Mouse (Mus musculus) kidney, postnatal 0 days (tissue): ENCODE measurements around the gene Fibcd1. TPM values are rescaled to one million over a fixed set of nuclear protein-coding genes. Genes with fewer than 3 reads are reported as not detected.
A peak's percentile ranks its signal among the peaks of the same experiment; 100 is the strongest.

Experiments
- ATAC-seq: fragments of 200-750 bp; cut with Nextera tagmentation; replicated peaks from 2 replicates; pipeline ENCODE4 v1.8.0; 2017; ENCODE audit warnings: low read depth, moderate number of reproducible peaks, moderate TSS enrichment, moderate library complexity; ENCODE audit not compliant: low FRiP score
- DNase-seq: peaks from one replicate; pipeline ENCODE4 v3.0.0-alpha.2; 2016; ENCODE audit warnings: low spot score
- H3K27ac ChIP-seq: fragments of 300-500 bp; sonication (generic); 2 replicates; pipeline ENCODE4 v1.5.1; 2014; ENCODE audit warnings: mild to moderate bottlenecking
- H3K27me3 ChIP-seq: fragments of 300-500 bp; sonication (generic); 2 replicates; pipeline ENCODE4 v1.6.1; 2014; ENCODE audit warnings: low read length, mixed read lengths; ENCODE audit not compliant: insufficient read depth
- H3K36me3 ChIP-seq: fragments of 300-500 bp; sonication (generic); 2 replicates; pipeline ENCODE4 v1.6.1; 2014; ENCODE audit warnings: low read length, mixed read lengths; ENCODE audit not compliant: insufficient read depth
- H3K4me1 ChIP-seq: fragments of 300-500 bp; sonication (generic); replicated peaks from 2 replicates; pipeline ENCODE4 v1.6.1; 2014; ENCODE audit warnings: antibody characterized with exemption, low read length, mixed read lengths; ENCODE audit not compliant: insufficient read depth
- H3K4me2 ChIP-seq: fragments of 300-500 bp; sonication (generic); 2 replicates; pipeline ENCODE4 v1.6.1; 2014; ENCODE audit warnings: mild to moderate bottlenecking, low read length, moderate library complexity, mixed read lengths
- H3K4me3 ChIP-seq: fragments of 300-500 bp; sonication (generic); replicated peaks from 2 replicates; pipeline ENCODE4 v1.5.1; 2014; ENCODE audit warnings: low read depth, low read length
- H3K9ac ChIP-seq: fragments of 300-500 bp; sonication (generic); 2 replicates; pipeline ENCODE4 v1.6.1; 2014; ENCODE audit warnings: low read depth, low read length
- H3K9me3 ChIP-seq: fragments of 300-500 bp; sonication (generic); replicated peaks from 2 replicates; pipeline ENCODE4 v1.6.1; 2016; ENCODE audit warnings: low read length, inconsistent platforms, mixed read lengths
- CTCF ChIP-seq: IDR thresholded peaks from 2 replicates; pipeline ENCODE4 v1.5.1; 2016; ENCODE audit warnings: antibody characterized with exemption, low read depth, mild to moderate bottlenecking, moderate library complexity
- WGBS: fragments of 180-500 bp; shearing (Covaris S2); extraction: QIAGEN DNeasy Blood & Tissue Kit; methylation state at CpG from one replicate; pipeline ENCODE4 v1.1.7; 2014; 5-methylcytosine and 5-hydroxymethylcytosine counted together
- polyA plus RNA-seq: library from polyadenylated mRNA; unstranded; fragments of >200 nt; fragmentation: Nextera tagmentation; extraction: Ambion mirVana; gene quantifications from 2 replicates; pipeline ENCODE4 v1.2.1, GENCODE M21; 2015

Gene Fibcd1
- polyA plus RNA-seq, 1 experiment from 2014 or later: 0.75 TPM

DNA sequence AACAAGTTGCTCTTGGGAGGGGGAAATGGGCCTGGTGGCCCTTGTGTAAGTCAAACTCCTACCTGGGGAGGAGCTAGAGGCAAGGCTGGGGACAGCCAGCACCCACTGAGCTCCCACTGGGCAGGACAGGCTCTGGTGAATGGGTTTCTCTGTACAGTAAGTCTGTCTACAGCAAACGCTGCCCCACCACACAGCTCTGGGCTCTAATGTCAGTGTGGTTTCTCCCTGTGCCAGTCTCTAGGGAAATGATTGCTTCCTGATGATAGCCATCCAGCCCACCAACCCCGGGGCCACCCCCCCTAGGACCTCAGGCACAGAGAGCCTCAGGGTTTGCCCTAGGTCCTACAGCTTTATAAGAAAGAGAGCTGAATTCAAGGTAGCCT lies 36.5 kb downstream of the Fibcd1 start:
- H3K36me3 ChIP-seq: 0 out of 2 replicates have a peak, but pooled peaks cover 6% of the 10 kb centered on the region
- H3K9ac ChIP-seq: no peak overlapping the region
- H3K4me1 ChIP-seq: peaks cover 12% of the 10 kb centered on the region
- no peak overlapping the region for H3K4me3 ChIP-seq
- H3K4me2 ChIP-seq: no peak overlapping the region
- DNase-seq (no peak), ATAC-seq (no peak)
- WGBS: 53% methylated on average over 2 of the region's 2 CpGs
- TF ChIP-seq CTCF: no peak
- H3K27me3 ChIP-seq: no peaks in the 10 kb centered on the region
- no peaks in the 10 kb centered on the region for H3K9me3 ChIP-seq
- H3K27ac ChIP-seq: no peak overlapping the region

DNA sequence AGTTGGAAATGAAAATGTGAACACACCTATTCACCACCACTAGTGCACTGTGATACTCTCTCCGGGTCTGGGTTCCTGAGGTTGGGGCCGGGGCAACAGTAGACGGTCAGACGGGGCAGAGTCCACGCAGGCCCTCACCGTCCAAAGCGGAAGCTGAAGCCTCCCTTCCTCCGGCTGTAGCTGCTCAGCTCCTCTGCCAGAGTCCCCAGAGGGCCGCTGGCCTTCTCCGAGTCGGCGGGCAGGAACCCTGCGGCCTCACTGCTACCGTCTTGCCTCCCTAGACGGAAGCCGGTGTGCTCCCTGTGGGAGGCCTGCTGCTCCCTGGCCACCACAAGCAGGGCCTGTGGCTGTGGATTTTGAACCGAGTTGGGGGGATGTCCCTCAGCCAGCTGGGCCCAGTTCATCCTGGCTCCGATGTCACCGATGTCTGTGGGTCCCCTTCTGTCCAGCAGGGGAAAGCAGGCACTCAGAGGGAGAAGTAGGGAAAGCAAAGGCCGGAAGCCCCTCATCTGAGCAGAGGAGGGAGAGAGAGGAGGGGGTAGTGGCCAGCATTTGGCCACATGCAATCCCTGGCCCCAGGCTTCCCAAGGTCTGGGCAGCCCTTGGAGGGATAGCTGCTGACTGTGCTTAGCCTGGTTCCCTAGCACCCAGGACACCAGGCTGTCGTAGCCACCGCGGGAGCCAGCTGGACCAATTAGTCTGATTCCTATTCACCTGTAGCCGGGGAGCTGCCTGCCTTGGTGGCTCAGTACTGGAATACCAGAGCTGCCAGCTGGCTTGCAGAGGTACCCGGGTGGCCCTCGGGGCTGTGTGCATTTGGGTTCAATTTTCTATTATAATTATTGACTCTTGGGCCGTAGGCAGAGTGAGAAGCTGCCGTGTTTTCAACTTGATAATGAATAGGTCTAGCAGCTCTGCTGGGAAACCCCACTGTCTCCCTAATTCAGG lies 37.1 kb downstream of the Fibcd1 start:
- H3K9ac ChIP-seq: no peak overlapping the region

DNA sequence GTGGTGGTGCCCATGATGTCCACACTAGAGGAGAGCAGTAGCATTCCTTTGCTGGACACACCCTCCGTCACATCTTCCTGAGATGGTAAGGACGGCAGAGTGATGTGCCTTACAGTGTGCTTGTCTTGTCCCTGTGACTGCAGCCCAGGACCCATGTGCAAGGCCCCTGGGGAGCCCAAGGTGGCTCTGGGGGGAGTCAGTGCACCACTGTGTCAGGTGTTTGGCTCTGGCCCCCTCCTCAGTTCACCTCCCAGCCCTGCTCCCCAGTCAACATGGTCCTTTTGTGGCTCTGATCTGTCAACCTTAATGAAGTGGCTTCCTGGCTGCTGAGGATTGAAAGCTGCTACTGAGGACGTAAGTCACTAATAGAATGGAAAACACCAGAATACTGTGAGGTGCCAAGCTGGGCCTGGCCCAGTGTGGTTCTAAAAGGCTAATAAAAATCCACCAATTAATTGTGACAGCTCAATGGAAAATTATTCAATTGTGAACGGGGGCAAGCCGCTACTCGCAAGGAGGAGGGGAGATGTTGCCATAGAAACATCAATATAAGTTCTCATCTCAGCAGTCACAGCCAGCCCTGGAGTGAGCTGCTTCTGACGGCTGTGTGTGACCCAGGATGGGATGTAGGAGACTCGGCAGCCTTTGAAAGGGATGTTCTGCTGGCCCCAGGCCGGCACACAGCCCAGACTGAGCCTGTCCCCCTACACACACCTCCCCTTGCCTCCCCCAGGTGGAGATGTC lies 39.0 kb downstream of the Fibcd1 start:
- ATAC-seq (no peak), DNase-seq (no peak)
- TF ChIP-seq CTCF: no peak
- no peak overlapping the region for H3K27ac ChIP-seq
- H3K9me3 ChIP-seq: no peaks in the 10 kb centered on the region
- 38% methylated on average over 9 of the region's 9 CpGs for WGBS
- no peak overlapping the region for H3K4me3 ChIP-seq
- H3K4me1 ChIP-seq: peaks cover 12% of the 10 kb centered on the region
- no peaks in the 10 kb centered on the region for H3K27me3 ChIP-seq
- no peak overlapping the region for H3K9ac ChIP-seq
- peaks cover 21% of the 10 kb centered on the region for H3K36me3 ChIP-seq
- no peak overlapping the region for H3K4me2 ChIP-seq

More for the DNA sequence above, 37.1 kb downstream of the Fibcd1 start:
- peak; percentile 59 for DNase-seq
- Histone ChIP-seq H3K27me3 (no peaks in the 10 kb centered on the region), H3K27ac (peak overlapping the region; percentile 70; the same call in 1 of the 2 replicates), H3K4me1 (peaks cover 12% of the 10 kb centered on the region), H3K4me3 (no peak overlapping the region), H3K36me3 (peaks cover 10% of the 10 kb centered on the region; the same call in 1 of the 2 replicates), H3K4me2 (no peak overlapping the region), H3K9me3 (no peaks in the 10 kb centered on the region)
- ATAC-seq: peak; percentile 23; the same call in 1 of the 2 replicates
- 34% methylated on average over 28 of the region's 28 CpGs for WGBS
- peak; percentile 41; the same call in 1 of the 2 replicates for TF ChIP-seq CTCF

DNA sequence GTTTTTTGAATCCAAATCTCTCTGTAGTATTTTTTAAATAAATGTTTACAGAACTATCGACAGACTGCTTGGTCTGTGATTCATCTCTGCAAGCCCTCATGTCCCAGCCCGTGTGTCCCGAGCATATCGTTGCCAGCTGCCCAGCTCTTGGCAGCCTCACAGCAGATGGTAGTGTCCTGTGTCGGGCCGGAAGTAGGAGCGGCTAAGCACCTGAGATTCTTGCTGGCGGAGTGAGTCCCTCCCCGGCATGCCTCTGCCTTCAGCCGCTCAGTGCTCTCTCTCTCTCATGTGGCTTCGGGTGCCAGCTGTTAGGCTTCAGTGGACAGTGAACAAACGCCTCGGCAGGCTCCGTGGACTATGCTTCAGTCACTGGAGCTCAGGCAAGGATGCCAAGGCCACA lies 42.3 kb downstream of the Fibcd1 start:
- Histone ChIP-seq H3K9ac (no peak overlapping the region), H3K27ac (no peak overlapping the region), H3K4me1 (peaks cover 1% of the 10 kb centered on the region; the same call in 1 of the 2 replicates), H3K9me3 (no peaks in the 10 kb centered on the region), H3K4me2 (no peak overlapping the region), H3K4me3 (no peak overlapping the region), H3K36me3 (peaks cover 54% of the 10 kb centered on the region), H3K27me3 (no peaks in the 10 kb centered on the region)
- no peak for TF ChIP-seq CTCF
- peak; percentile 42 for DNase-seq
- peak; percentile 20; the same call in 1 of the 2 replicates for ATAC-seq
- 46% methylated on average over 14 of the region's 14 CpGs for WGBS

DNA sequence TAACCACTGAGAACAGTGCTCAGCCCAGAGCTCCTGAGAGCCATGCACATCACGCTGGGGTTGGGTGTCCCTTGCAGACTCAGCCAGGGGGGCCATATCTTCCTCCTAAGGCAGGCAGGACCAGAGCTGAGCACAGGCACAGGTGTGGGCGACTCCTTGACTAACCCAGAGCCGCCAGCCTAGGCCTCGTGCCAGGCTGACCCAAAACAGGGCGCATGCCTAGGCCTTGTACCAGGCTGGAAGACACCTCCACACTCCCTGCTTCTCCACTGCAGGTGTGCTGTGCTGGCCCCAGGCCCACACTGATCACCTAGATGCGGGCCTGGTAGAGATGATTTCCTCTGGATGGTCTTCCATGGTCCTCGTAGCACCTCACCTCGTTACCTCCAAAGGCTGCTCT lies 43.0 kb downstream of the Fibcd1 start:
- no peaks in the 10 kb centered on the region for H3K9me3 ChIP-seq
- no peak overlapping the region for H3K27ac ChIP-seq
- H3K4me3 ChIP-seq: no peak overlapping the region
- no peak overlapping the region for H3K4me2 ChIP-seq
- no peaks in the 10 kb centered on the region for H3K27me3 ChIP-seq
- no peak overlapping the region for H3K9ac ChIP-seq
- DNase-seq: no peak
- ATAC-seq: no peak
- H3K4me1 ChIP-seq: no peaks in the 10 kb centered on the region; the same call in 1 of the 2 replicates
- H3K36me3 ChIP-seq: peaks cover 61% of the 10 kb centered on the region
- WGBS: 84% methylated on average over 8 of the region's 8 CpGs
- no peak for TF ChIP-seq CTCF

DNA sequence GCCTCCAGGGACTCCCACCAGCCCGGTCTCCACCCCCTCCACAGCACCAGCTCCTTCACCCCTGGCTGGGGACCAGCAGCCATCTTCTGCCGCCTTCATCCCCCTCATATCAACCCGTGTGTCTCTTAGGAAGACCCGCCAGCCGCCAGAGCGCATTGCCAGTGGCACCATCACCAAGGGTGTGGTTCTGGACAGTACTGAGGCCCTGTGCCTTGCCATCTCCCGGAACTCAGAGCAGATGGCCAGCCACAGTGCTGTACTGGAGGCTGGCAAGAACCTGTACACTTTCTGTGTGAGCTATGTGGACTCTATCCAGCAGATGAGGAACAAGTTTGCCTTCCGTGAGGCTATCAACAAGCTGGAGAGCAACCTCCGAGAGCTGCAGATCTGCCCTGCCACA lies 44.4 kb downstream of the Fibcd1 start:
- TF ChIP-seq CTCF: no peak

More for the DNA sequence above, 44.4 kb downstream of the Fibcd1 start:
- no peaks in the 10 kb centered on the region for H3K27me3 ChIP-seq
- no peak overlapping the region for H3K4me2 ChIP-seq
- peaks cover 74% of the 10 kb centered on the region for H3K36me3 ChIP-seq
- no peak overlapping the region for H3K9ac ChIP-seq
- H3K4me1 ChIP-seq: no peaks in the 10 kb centered on the region; the same call in 1 of the 2 replicates
- ATAC-seq (no peak), DNase-seq (no peak)
- H3K27ac ChIP-seq: no peak overlapping the region
- H3K9me3 ChIP-seq: no peaks in the 10 kb centered on the region
- H3K4me3 ChIP-seq: no peak overlapping the region
- 85% methylated on average over 9 of the region's 9 CpGs for WGBS
